Mouse (Mus musculus): ENCODE measurements around the gene Tmem163. TPM values are rescaled to one million over a fixed set of nuclear protein-coding genes. Genes with fewer than 3 reads are reported as not detected.

The Tmem163 gene
- polyA plus RNA-seq, 1 experiment from 2014 or later, result 2.1 TPM

DNA sequence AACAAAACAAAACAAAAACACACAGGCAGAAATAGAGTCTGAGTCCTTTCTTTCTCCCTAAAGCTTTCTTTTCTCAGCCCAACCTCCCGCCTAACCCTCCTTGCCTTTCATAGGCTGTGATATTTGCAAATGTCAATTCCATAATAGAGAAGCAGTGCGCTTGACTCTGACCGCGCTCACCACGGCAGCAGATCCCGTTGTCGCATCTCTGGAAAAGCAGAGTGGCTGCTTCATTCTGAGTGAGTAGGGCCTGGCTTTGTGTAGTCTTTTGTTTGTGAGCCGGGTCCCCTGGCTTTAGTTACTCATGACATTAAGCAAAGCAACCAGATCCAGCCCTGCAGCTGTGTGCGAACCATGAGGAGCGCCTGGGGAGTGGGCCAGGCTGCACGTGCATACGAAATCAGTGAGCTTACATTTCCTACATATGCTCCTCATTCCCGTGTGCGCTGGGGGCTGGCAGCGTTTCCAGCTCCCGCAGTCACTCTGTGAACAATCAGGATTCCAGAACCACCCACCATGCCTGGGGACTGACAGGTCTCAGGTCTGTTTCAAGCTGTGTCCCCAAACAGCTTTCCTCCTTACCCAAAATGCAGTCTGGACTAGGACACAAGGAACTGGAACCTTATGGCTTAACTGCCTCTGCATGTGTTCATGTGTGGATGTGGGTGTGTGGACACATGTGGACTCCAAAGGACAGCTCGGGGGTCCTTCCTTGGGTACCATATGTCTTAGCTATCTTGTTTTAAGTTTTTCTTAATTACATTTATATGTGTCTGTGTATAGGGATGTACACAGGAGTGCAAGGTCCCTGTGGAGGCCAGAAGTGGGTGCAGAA, 141.9 kb downstream of the Tmem163 start:
- no peak for TF ChIP-seq CTCF (IDR thresholded peaks at IDR 0.05; ENCODE audit: low read depth)
- H3K9me3 ChIP-seq (ENCODE audit: low read depth, low read length), result no peaks in the 10 kb centered on the region
- H3K9ac ChIP-seq, result no peak overlapping the region
- H3K4me3 ChIP-seq (ENCODE audit: low read depth, low read length), result no peak overlapping the region
- peak overlapping the region; percentile 31; the same call in 1 of the 2 replicates for H3K4me2 ChIP-seq
- H3K27ac ChIP-seq (ENCODE audit: low read depth), result no peak overlapping the region
- peak; percentile 26 for DNase-seq
- no peaks in the 10 kb centered on the region for H3K36me3 ChIP-seq (ENCODE audit: insufficient read depth)
- WGBS, result 23% methylated on average over 17 of the region's 17 CpGs
- H3K4me1 ChIP-seq (ENCODE audit: insufficient read depth), result no peaks in the 10 kb centered on the region
- H3K27me3 ChIP-seq (ENCODE audit: insufficient read depth, low read length), result no peaks in the 10 kb centered on the region
- ATAC-seq (ENCODE audit: insufficient read depth), result no peak; the same call in 1 of the 2 replicates

DNA sequence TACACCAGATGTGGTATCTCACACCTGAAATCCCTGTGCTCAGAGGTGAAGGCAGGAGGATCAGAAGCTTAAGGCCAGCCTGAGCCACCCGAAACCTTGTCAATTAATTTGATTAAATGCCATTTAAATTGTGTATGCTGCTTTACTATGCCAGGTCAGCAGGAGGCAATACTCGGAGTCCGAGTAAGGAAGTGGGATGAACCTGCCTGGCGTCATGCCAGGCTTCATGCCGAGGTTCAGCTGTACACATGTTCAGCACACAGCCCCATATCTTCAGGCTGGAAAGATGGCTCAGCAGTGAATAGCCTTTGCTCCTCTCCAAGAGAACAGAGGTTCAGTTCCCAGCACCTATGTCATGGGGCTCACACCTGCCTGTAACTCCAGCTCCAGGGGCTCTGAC, 142.9 kb downstream of the Tmem163 start:
- no peak overlapping the region for H3K4me2 ChIP-seq
- H3K4me3 ChIP-seq (ENCODE audit: low read depth, low read length), result no peak overlapping the region
- peak; percentile 23 for DNase-seq
- no peaks in the 10 kb centered on the region for H3K27me3 ChIP-seq (ENCODE audit: insufficient read depth, low read length)
- no peaks in the 10 kb centered on the region for H3K4me1 ChIP-seq (ENCODE audit: insufficient read depth)
- H3K27ac ChIP-seq (ENCODE audit: low read depth), result no peak overlapping the region
- no peaks in the 10 kb centered on the region for H3K9me3 ChIP-seq (ENCODE audit: low read depth, low read length)
- no peak overlapping the region for H3K9ac ChIP-seq
- no peak for ATAC-seq (ENCODE audit: insufficient read depth)
- TF ChIP-seq CTCF (IDR thresholded peaks at IDR 0.05; ENCODE audit: low read depth), result no peak
- 30% methylated on average over 5 of the region's 5 CpGs for WGBS
- H3K36me3 ChIP-seq (ENCODE audit: insufficient read depth), result no peaks in the 10 kb centered on the region

DNA sequence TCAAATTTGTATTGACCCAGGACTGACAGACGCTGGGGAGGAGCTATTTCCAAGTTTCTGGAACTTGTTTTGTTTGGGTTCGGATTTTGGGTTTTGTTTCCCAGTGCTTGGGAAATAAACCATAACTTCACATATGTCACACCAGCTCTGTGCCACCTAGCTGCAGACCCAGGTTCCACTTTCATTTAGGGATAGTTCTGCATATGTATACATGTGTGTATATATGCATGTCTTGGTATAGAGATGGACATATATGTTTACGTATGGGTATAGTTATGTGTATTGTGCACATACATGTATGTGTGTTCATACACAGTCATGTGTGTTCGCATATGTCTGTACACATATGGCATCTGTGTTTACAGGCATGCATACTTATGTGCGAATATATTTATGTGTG, 147.6 kb downstream of the Tmem163 start:
- Histone ChIP-seq H3K4me3 (ENCODE audit: low read depth, low read length) (no peak overlapping the region), H3K4me1 (ENCODE audit: insufficient read depth) (no peaks in the 10 kb centered on the region), H3K4me2 (no peak overlapping the region), H3K9me3 (ENCODE audit: low read depth, low read length) (no peaks in the 10 kb centered on the region), H3K27me3 (ENCODE audit: insufficient read depth, low read length) (no peaks in the 10 kb centered on the region), H3K27ac (ENCODE audit: low read depth) (no peak overlapping the region), H3K9ac (no peak overlapping the region), H3K36me3 (ENCODE audit: insufficient read depth) (no peaks in the 10 kb centered on the region)
- WGBS, result 72% methylated on average over 5 of the region's 5 CpGs
- DNase-seq (no peak), ATAC-seq (ENCODE audit: insufficient read depth) (no peak)
- no peak for TF ChIP-seq CTCF (IDR thresholded peaks at IDR 0.05; ENCODE audit: low read depth)

DNA sequence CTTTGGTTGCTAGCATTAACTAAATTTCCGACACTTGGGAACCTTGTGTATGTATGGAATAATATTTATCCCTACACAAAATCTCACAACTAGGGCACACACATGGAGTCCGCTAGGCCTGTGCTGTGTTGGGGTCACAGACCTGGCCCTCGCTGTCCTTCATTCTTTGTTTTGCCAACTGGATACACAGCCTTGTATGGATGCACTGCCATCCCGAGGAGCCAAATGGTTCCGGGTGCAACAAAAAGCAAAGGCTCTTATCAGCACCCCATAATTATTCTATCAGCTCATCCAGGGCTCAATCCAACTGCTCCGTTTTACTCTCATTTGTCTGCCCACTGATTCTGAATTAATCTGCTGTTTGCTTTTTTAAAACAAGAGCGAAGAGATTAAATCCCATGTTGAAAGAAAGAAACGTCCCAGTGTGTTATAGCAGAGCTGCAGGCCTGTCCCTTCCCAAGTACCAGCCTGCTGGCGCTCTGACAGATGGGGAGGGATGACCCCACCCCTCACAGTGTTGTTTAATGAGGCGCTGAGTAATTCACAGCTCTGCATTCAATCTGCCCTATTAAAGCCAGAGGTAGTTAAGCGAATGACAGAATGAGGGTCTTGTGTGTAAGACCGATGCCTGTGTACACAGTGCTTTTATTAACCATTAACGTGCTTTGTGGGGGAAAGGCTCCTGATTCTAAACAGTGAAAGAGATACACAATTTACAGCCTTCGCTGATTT, 148.3 kb downstream of the Tmem163 start:
- DNase-seq, result peak; percentile 4
- no peak; the same call in 1 of the 2 replicates for ATAC-seq (ENCODE audit: insufficient read depth)
- Histone ChIP-seq H3K4me2 (no peak overlapping the region), H3K27ac (ENCODE audit: low read depth) (no peak overlapping the region), H3K36me3 (ENCODE audit: insufficient read depth) (no peaks in the 10 kb centered on the region), H3K4me1 (ENCODE audit: insufficient read depth) (no peaks in the 10 kb centered on the region), H3K9ac (no peak overlapping the region), H3K4me3 (ENCODE audit: low read depth, low read length) (no peak overlapping the region), H3K9me3 (ENCODE audit: low read depth, low read length) (no peaks in the 10 kb centered on the region), H3K27me3 (ENCODE audit: insufficient read depth, low read length) (no peaks in the 10 kb centered on the region)
- WGBS, result 31% methylated on average over 14 of the region's 14 CpGs
- no peak for TF ChIP-seq CTCF (IDR thresholded peaks at IDR 0.05; ENCODE audit: low read depth)

DNA sequence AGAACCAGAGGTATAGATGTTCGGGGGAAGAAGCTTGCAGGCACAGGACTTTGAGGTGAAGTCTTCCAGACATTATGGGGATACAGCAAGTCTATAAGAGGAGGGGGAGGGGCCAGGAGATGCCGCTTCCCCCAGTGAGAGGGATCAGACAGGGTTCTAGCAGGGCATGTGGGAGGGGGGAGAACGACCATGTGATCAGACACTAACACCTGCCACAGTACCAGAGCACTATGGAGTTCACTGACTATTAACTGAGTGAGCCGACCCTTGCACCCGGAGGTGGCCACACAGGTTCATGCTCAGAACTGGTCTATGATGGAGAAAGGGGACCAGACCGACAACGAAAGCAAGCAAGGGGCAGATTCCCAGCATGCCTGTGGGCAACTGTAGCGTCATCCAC, 156.0 kb downstream of the Tmem163 start:
- no peak for ATAC-seq (ENCODE audit: insufficient read depth)

DNA sequence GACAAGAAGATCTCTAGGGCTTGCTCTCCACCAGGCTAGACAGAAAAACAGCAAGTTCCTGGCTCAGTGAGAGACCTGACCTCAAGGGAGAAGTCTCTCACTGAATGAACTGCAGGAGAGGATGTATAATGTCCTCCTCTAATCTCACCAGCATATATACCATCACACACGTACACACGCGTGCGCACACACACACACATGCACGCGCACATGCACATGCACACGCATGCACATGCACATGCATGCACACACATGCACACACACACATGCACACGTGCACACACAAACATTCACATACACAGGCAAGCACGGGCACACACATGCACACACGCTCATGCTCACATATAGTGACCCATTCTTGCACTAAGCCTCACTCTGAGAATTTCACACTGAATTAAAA, 164.5 kb downstream of the Tmem163 start:
- no peak for DNase-seq
- H3K27ac ChIP-seq (ENCODE audit: low read depth), result no peak overlapping the region
- no peak overlapping the region for H3K4me2 ChIP-seq
- WGBS, result 93% methylated on average over 10 of the region's 10 CpGs
- ATAC-seq (ENCODE audit: insufficient read depth), result no peak
- no peak for TF ChIP-seq CTCF (IDR thresholded peaks at IDR 0.05; ENCODE audit: low read depth)
- no peaks in the 10 kb centered on the region for H3K36me3 ChIP-seq (ENCODE audit: insufficient read depth)
- H3K9me3 ChIP-seq (ENCODE audit: low read depth, low read length), result no peaks in the 10 kb centered on the region
- H3K9ac ChIP-seq, result no peak overlapping the region
- no peaks in the 10 kb centered on the region for H3K4me1 ChIP-seq (ENCODE audit: insufficient read depth)
- no peaks in the 10 kb centered on the region for H3K27me3 ChIP-seq (ENCODE audit: insufficient read depth, low read length)
- H3K4me3 ChIP-seq (ENCODE audit: low read depth, low read length), result no peak overlapping the region

More for the DNA sequence above, 156.0 kb downstream of the Tmem163 start:
- Histone ChIP-seq H3K36me3 (ENCODE audit: insufficient read depth) (no peaks in the 10 kb centered on the region), H3K4me1 (ENCODE audit: insufficient read depth) (no peaks in the 10 kb centered on the region), H3K4me3 (ENCODE audit: low read depth, low read length) (no peak overlapping the region), H3K9me3 (ENCODE audit: low read depth, low read length) (no peaks in the 10 kb centered on the region), H3K27me3 (ENCODE audit: insufficient read depth, low read length) (no peaks in the 10 kb centered on the region), H3K4me2 (no peak overlapping the region), H3K27ac (ENCODE audit: low read depth) (no peak overlapping the region), H3K9ac (no peak overlapping the region)
- TF ChIP-seq CTCF (IDR thresholded peaks at IDR 0.05; ENCODE audit: low read depth), result no peak
- no peak for DNase-seq
- 75% methylated on average over 8 of the region's 8 CpGs for WGBS

DNA sequence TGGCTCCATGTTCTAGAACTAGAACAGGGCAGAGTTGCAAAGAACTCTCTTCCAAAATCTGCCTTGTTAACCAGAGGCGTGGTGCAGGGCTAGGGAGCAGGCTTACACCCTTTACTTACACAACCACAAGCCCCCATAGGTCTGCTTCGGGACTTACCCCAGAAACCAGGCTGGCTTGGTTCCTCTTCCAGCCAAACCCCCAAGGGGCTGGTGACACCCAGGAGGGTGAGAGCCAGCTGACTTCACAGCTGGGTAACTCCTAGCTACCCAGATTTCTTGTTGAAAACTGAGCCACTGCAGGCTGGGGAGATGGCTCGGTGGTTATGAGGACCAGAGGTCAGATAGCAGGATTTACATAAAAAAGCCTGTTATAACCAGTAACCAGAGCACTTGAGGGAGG, 164.9 kb downstream of the Tmem163 start:
- no peak for TF ChIP-seq CTCF (IDR thresholded peaks at IDR 0.05; ENCODE audit: low read depth)
- WGBS, result 66% methylated on average over 3 of the region's 3 CpGs
- Histone ChIP-seq H3K36me3 (ENCODE audit: insufficient read depth) (no peaks in the 10 kb centered on the region), H3K4me1 (ENCODE audit: insufficient read depth) (no peaks in the 10 kb centered on the region), H3K9ac (no peak overlapping the region), H3K27me3 (ENCODE audit: insufficient read depth, low read length) (no peaks in the 10 kb centered on the region), H3K4me2 (no peak overlapping the region), H3K9me3 (ENCODE audit: low read depth, low read length) (no peaks in the 10 kb centered on the region), H3K27ac (ENCODE audit: low read depth) (no peak overlapping the region), H3K4me3 (ENCODE audit: low read depth, low read length) (no peak overlapping the region)
- DNase-seq, result no peak
- no peak for ATAC-seq (ENCODE audit: insufficient read depth)
